Mouse (Mus musculus) kidney, postnatal 36 days (tissue): Measurements from ENCODE around the gene RPS10-NUDT3.
A peak's percentile ranks its signal among the peaks of the same experiment; 100 is the strongest.

Source experiments
- DNase-seq, 2 experiments: peaks; one replicate each; pipeline ENCODE4 v3.0.0; 2021 to 2022; ENCODE audit warnings: mixed read lengths in 2 of 2

The RPS10-NUDT3 gene

GRCm38 (mm10) chr17:27634871-27635574, at the start of gene RPS10-NUDT3:
Gene RPS10-NUDT3, minus strand, starts transcription at chr17:27635222.
- peak; percentile 90 to 94 for DNase-seq

GRCm38 (mm10) chr17:27678924-27679813, 44.1 kb upstream of the RPS10-NUDT3 start:
- peak; percentile 35 to 52 for DNase-seq

GRCm38 (mm10) chr17:27677756-27678155, 42.7 kb upstream of the RPS10-NUDT3 start:
- DNase-seq = no peak

- DNase-seq = no peak
Observed at GRCm38 (mm10) chr17:27676270-27676669, 41.2 kb upstream of the RPS10-NUDT3 start.

- DNase-seq = peak in 1 of 2 experiments; percentile 19
Observed at GRCm38 (mm10) chr17:27675453-27675852, 40.4 kb upstream of the RPS10-NUDT3 start.

GRCm38 (mm10) chr17:27673945-27674344, 38.9 kb upstream of the RPS10-NUDT3 start:
- no peak for DNase-seq

- no peak for DNase-seq
Observed at GRCm38 (mm10) chr17:27671720-27672119, 36.7 kb upstream of the RPS10-NUDT3 start.

- no peak for DNase-seq
Observed at GRCm38 (mm10) chr17:27658767-27659166, 23.7 kb upstream of the RPS10-NUDT3 start.

- no peak for DNase-seq
Observed at GRCm38 (mm10) chr17:27657123-27657522, 22.1 kb upstream of the RPS10-NUDT3 start.

GRCm38 (mm10) chr17:27656414-27656813, 21.4 kb upstream of the RPS10-NUDT3 start:
- DNase-seq = no peak

GRCm38 (mm10) chr17:27656011-27656399, 21.0 kb upstream of the RPS10-NUDT3 start:
- DNase-seq = no peak

GRCm38 (mm10) chr17:27655089-27656010, 20.3 kb upstream of the RPS10-NUDT3 start, which contains the start of gene Pacsin1:
Gene Pacsin1, plus strand, starts transcription at chr17:27655509.
- DNase-seq = peak; percentile 19 to 66

- no peak for DNase-seq
Observed at GRCm38 (mm10) chr17:27653253-27653959, 18.4 kb upstream of the RPS10-NUDT3 start.

GRCm38 (mm10) chr17:27652046-27652790, 17.2 kb upstream of the RPS10-NUDT3 start:
- DNase-seq = no peak

GRCm38 (mm10) chr17:27650586-27650985, 15.6 kb upstream of the RPS10-NUDT3 start:
- peak; percentile 78 to 83 for DNase-seq

- DNase-seq = peak; percentile 79 to 84
Observed at GRCm38 (mm10) chr17:27650160-27650559, 15.1 kb upstream of the RPS10-NUDT3 start.

GRCm38 (mm10) chr17:27645807-27646206, 10.8 kb upstream of the RPS10-NUDT3 start:
- peak; percentile 26 to 56 for DNase-seq

GRCm38 (mm10) chr17:27644572-27644971, 9.6 kb upstream of the RPS10-NUDT3 start:
- DNase-seq = no peak

GRCm38 (mm10) chr17:27643756-27644155, 8.7 kb upstream of the RPS10-NUDT3 start:
- no peak for DNase-seq

GRCm38 (mm10) chr17:27643101-27643500, 8.1 kb upstream of the RPS10-NUDT3 start:
- DNase-seq = no peak

- DNase-seq = no peak
Observed at GRCm38 (mm10) chr17:27642491-27643062, 7.6 kb upstream of the RPS10-NUDT3 start.
